Mouse (Mus musculus) heart, embryonic 13.5 days (tissue): ENCODE measurements around the gene Plcxd1. TPM values are rescaled to one million over a fixed set of nuclear protein-coding genes. Genes with fewer than 3 reads are reported as not detected.

Experiments used
- polyA plus RNA-seq: library from polyadenylated mRNA; unstranded; fragments of >200 nt; fragmentation: Nextera tagmentation; extraction: Ambion mirVana; gene quantifications from 2 replicates; pipeline ENCODE4 v1.2.1, GENCODE M21; 2015

Plcxd1 gene
- polyA plus RNA-seq, 1 experiment from 2014 or later, result 0.94 TPM

Other genes starting within 250 kb of the Plcxd1 start
- 0.42 and 0.51 TPM in 2 replicates for gene Gm15446, start 176.6 kb upstream of the Plcxd1 start, polyA plus RNA-seq
- 9.7 and 11.9 TPM in 2 replicates for gene Zfp932, start 103.4 kb upstream of the Plcxd1 start, polyA plus RNA-seq
- gene Gm17655, start 27.5 kb upstream of the Plcxd1 start, polyA plus RNA-seq, result 2.5 and 3.4 TPM in 2 replicates
- 0.47 and 0.82 TPM in 2 replicates for gene Gm35315, start 5.5 kb upstream of the Plcxd1 start, polyA plus RNA-seq
- gene Gtpbp6, start 8.2 kb downstream of the Plcxd1 start, polyA plus RNA-seq, result 21.1 and 23.1 TPM in 2 replicates
- gene Zfp605, start 10.1 kb downstream of the Plcxd1 start, polyA plus RNA-seq, result 2.4 and 3.3 TPM in 2 replicates
- gene Chfr, start 35.9 kb downstream of the Plcxd1 start, polyA plus RNA-seq, result 25.8 and 29.9 TPM in 2 replicates
- gene Golga3, start 76.7 kb downstream of the Plcxd1 start, polyA plus RNA-seq, result 15.1 and 15.6 TPM in 2 replicates
- gene Ankle2, start 131.0 kb downstream of the Plcxd1 start, polyA plus RNA-seq, result 16.1 and 16.3 TPM in 2 replicates
- gene Pgam5, start 169.9 kb downstream of the Plcxd1 start, polyA plus RNA-seq, result 47.4 and 56.3 TPM in 2 replicates
- gene Pxmp2, start 186.2 kb downstream of the Plcxd1 start, polyA plus RNA-seq, result 16.0 and 19.1 TPM in 2 replicates
- gene Pole, start 186.3 kb downstream of the Plcxd1 start, polyA plus RNA-seq, result 16.2 and 17.7 TPM in 2 replicates
- 0.51 and 0.88 TPM in 2 replicates for gene P2rx2, start 243.2 kb downstream of the Plcxd1 start, polyA plus RNA-seq
- not detected in 2 replicates for gene Lrcol1, start 244.8 kb downstream of the Plcxd1 start, polyA plus RNA-seq